Mouse (Mus musculus) testis, adult 2 months (tissue): ENCODE measurements at regions not wholly inside any gene's neighbourhood (a gene's known extent, or its start where the extent isn't known, plus 50 kb on each side); places are given as distances from the start of the nearest gene placed in this dataset.

Source experiments
- CTCF ChIP-seq: fragments of 200-500 bp; IDR thresholded peaks from 2 replicates; pipeline ENCODE4 v1.5.1; 2012; ENCODE audit warnings: low read depth, mild to moderate bottlenecking, inconsistent platforms, low read length, moderate library complexity; ENCODE audit not compliant: control insufficient read depth, insufficient read depth, insufficient replicate concordance
- POLR2A ChIP-seq: fragments of 200-500 bp; IDR thresholded peaks from 2 replicates; pipeline ENCODE4 v1.6.1; 2012; ENCODE audit warnings: low read depth, mild to moderate bottlenecking, inconsistent platforms, low read length, moderate library complexity; ENCODE audit not compliant: control insufficient read depth

DNA sequence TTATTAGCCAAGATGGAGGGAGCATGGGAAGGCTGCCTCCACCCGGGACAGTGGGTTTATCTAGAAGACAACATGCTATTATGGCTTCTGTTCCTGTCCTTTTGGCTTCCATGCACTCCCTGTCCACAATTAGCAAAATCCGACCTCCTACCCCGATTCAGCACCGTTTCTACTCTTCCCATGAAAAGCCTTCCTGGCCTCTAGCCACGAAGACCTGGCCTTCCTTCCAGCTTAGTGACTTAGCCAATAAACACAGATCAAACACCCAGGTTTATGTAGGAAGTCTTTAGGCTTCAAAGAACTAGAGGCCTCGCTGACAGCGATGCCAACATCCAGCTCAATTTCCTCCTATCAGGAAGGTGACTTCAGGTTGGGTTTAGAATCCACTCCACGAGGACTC lies 338.5 kb upstream of the Zmiz1 start:
- TF ChIP-seq CTCF (no peak), POLR2A (no peak)
